Mouse (Mus musculus): ENCODE measurements around the gene Nbr1.

DNA sequence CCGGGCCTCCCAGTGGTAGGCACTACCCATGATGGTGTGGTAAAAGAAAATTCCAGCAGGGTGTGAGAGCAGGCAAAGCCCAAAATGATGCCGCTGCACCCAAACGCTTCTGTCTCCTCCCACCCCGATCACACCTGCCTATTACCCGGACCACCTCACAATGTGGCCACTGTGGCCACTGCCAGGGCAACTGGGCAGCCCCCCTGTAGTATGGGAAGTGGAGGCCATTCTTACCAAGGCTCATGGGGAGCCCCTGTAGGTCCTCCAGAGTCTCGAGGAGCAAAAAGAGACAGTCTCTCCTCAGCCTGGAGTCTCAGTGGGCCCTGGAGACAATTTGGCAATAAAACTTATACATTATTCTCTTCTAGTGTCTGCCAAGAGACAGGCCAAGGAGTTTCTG, 47.2 kb downstream of the Nbr1 start, which contains the start of gene Gm11634:
- TF ChIP-seq CTCF (IDR thresholded peaks at IDR 0.05) (no peak), EP300 (IDR thresholded peaks at IDR 0.05; ENCODE audit: insufficient read depth, low read depth, low read length) (no peak), POLR2A (IDR thresholded peaks at IDR 0.05; ENCODE audit: insufficient read depth, low read depth, low read length) (no peak)

All from heart, adult 2 months (tissue).